Mouse (Mus musculus): ENCODE results near the gene Orai2. TPM values are rescaled to one million over a fixed set of nuclear protein-coding genes. Genes with fewer than 3 reads are reported as not detected.
"Not testable (repeated sequence)": the region's sequence is repeated elsewhere in the genome, so short reads cannot be mapped to it uniquely, and the experiment has no call there.

The Orai2 gene
- total RNA-seq (2021) = 10 to 100 TPM; 57.1 to 60.1 TPM

- intact Hi-C loops (cut with DNase I) = loop anchor here (1.0 to 2.0 kb wide), 2 partner anchors 12 to 34 kb away; partner anchors contain the start of genes Alkbh4 and Lrwd1
- DNase-seq (ENCODE audit: low spot score in 2 of 2) = peak; percentile 87 to 88
Measured at GRCm38 (mm10) chr5:136170512-136171362, at the start of gene Orai2. TSS of gene Orai2 (minus strand) at chr5:136170713.

DNA sequence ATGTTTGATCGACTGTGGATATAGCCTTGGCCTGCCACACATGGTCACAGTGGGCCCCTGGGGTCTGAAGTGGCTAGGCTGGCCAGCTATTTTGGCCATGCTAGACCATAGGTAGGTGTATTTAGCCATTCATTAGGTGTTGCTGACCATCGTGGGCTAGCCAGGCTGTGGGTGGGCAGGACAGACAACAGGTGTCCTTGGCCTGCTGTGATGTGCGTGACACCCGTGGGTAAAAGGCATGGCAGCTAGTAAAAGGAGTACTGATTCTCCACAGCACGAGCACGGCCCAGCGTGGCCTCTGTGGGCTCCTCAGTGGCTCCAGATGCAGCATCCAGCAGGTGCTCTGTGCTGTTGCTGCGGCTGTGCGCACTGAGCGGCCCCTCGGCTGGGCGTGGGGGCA is 48.1 kb upstream of the Orai2 start:
- intact Hi-C loops (cut with DNase I) = no loop called here
- no peak for DNase-seq (ENCODE audit: low spot score in 2 of 2)

- intact Hi-C loops (cut with DNase I) = no loop called here
Measured at GRCm38 (mm10) chr5:136217932-136218381, 47.4 kb upstream of the Orai2 start.

DNA sequence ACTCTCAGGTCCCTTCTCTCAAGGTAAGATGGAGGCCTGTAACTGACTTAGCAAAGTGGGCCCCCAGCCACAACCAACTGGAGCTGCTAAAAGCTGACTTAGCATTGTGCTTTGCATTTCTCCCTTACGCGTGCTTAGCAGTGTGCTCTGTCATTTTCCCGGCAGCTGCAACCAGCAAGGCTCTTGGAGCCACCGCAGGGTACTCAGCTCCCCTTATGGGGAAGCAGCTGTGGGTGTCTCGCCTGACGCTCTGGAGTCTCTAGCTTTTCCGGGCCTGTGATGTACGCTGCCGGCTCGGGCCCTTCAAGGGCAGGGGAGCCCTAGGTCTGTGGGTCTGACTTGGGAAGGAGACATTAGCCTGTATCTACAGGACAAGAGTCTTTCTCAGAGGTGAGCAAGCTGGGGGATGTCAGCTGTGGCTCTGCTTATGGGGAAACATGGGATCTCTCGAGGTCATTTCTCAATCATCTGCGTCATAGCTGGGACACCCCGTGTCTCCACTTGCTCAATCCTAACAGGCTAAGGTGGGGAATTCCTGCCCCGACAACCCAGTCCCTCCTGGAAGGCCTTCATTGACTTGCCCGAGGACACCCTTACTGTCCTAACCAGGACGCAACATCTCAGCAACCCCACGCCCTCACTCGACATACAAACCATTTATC is 46.6 kb upstream of the Orai2 start:
- no peak for DNase-seq (ENCODE audit: low spot score in 2 of 2)
- intact Hi-C loops (cut with DNase I) = no loop called here

More at GRCm38 (mm10) chr5:136217932-136218381, 47.4 kb upstream of the Orai2 start:
- DNase-seq (ENCODE audit: low spot score in 2 of 2) = no peak

DNA sequence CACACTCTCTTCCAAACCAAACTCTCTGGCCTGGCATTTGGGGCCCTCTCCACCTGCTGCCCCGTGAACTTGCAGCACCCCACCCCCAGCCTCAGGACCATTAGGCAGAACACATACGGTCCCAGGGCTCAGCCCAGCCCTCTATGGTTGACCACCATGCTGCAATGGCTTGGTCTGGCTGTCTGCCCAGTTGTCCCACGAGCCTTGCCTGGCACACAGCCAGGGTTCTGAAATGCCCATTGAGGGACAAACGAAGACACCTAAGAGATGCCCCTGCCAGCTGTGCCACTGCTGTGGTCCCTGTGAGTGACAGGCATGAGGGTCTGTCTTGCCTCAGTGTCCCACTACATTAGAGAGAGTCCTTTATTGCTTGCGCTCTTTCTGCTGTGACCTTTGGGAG is 45.4 kb upstream of the Orai2 start:
- intact Hi-C loops (cut with DNase I) = no loop called here

GRCm38 (mm10) chr5:136215211-136215610 is 44.7 kb upstream of the Orai2 start:
- no peak for DNase-seq (ENCODE audit: low spot score in 2 of 2)
- intact Hi-C loops (cut with DNase I) = no loop called here

More for the DNA sequence above, 45.4 kb upstream of the Orai2 start:
- DNase-seq (ENCODE audit: low spot score in 2 of 2) = no peak

GRCm38 (mm10) chr5:136213716-136214115 is 43.2 kb upstream of the Orai2 start:
- intact Hi-C loops (cut with DNase I) = no loop called here
- no peak for DNase-seq (ENCODE audit: low spot score in 2 of 2)

DNA sequence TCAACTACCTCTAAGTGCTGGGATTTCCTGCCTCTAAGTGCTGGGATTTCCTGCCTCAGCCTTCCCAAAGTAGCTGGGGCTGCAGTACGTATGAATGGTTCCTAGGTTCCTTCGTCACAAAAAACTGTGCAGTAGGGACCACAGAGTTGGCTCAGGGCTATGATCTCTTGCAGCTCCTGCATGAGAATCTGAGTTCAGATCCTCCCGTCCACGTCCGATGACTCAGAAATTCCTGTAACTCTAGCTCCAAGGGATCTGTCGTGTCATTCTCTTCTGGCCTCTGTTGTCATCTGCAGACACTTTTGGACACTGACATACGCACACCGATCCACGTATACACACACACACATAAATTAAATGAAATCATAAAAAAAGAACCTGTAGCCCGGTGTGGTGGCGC is 42.2 kb upstream of the Orai2 start:
- DNase-seq (ENCODE audit: low spot score in 2 of 2) = no peak
- intact Hi-C loops (cut with DNase I) = no loop called here

GRCm38 (mm10) chr5:136211341-136212102 is 41.0 kb upstream of the Orai2 start:
- DNase-seq (ENCODE audit: low spot score in 2 of 2); intact Hi-C loops (cut with DNase I): not testable (repeated sequence)

- intact Hi-C loops (cut with DNase I) = no loop called here
- no peak for DNase-seq (ENCODE audit: low spot score in 2 of 2)
Measured at GRCm38 (mm10) chr5:136210549-136210948, 40.0 kb upstream of the Orai2 start.

GRCm38 (mm10) chr5:136201832-136202231 is 31.3 kb upstream of the Orai2 start:
- peak; percentile 75 to 78 for DNase-seq (ENCODE audit: low spot score in 2 of 2)
- intact Hi-C loops (cut with DNase I) = loop anchor here (1.0 to 5.0 kb wide), 3 partner anchors 51 to 555 kb away; no protein-coding TSS in a partner anchor

DNA sequence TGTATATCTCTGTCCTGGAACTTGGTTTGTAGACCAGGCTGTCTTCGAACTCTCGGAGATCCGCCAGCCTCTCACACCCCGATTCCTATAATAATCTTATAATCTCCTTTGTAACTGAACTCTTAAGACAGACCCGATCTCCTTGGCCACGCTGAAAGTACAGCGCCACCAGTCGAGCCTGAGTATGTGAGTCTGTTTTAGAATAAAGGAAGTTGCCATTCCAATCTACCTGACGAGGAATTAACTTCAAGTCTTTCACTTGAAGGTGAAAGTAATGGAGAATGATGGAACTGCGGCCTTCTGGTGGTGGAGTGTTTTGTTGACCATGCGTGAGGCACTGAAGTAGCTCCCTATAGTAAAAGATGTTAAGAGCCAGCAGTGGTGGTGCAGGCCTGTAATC is 29.0 kb upstream of the Orai2 start:
- intact Hi-C loops (cut with DNase I) = no loop called here
- no peak for DNase-seq (ENCODE audit: low spot score in 2 of 2)

- intact Hi-C loops (cut with DNase I) = no loop called here
- DNase-seq (ENCODE audit: low spot score in 2 of 2) = peak; percentile 94 to 95
Measured at GRCm38 (mm10) chr5:136198474-136199391, 28.2 kb upstream of the Orai2 start, which contains the start of gene Prkrip1. TSS of gene Prkrip1 (minus strand) at chr5:136198963.

GRCm38 (mm10) chr5:136191870-136192269 is 21.4 kb upstream of the Orai2 start:
- DNase-seq (ENCODE audit: low spot score in 2 of 2) = no peak
- intact Hi-C loops (cut with DNase I) = no loop called here

- intact Hi-C loops (cut with DNase I) = loop anchor here (2.0 kb wide), 1 partner anchor 50 kb away; the partner anchor contains the start of genes Alkbh4 and Lrwd1
- DNase-seq (ENCODE audit: low spot score in 2 of 2) = peak; percentile 41 to 66
Measured at GRCm38 (mm10) chr5:136186723-136187122, 16.2 kb upstream of the Orai2 start.

GRCm38 (mm10) chr5:136183766-136184165 is 13.3 kb upstream of the Orai2 start:
- intact Hi-C loops (cut with DNase I) = no loop called here
- no peak for DNase-seq (ENCODE audit: low spot score in 2 of 2)

- intact Hi-C loops (cut with DNase I) = loop anchor here (1.0 kb wide), 1 partner anchor 13 kb away; the partner anchor contains the start of gene Orai2
- no peak for DNase-seq (ENCODE audit: low spot score in 2 of 2)
Measured at GRCm38 (mm10) chr5:136182830-136183229, 12.3 kb upstream of the Orai2 start.

DNA sequence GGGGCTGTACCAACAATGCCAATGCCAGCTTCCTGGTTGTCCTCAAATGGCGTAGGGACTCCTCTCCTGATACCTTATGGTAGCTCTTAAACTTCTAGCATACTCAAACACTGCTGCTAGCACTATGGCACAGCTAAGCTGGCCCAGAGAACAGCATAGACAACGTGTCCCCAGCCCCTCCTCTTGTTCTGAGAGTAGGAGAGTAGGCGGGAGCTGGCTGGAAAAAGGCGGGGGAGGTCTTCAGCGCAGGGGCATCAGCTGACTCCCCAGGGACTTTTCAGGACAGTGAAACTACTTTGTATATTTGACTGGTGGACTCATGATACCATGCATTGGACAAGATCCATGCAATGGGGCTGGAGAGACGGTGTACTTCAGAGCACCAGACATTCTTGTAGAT is 11.5 kb upstream of the Orai2 start:
- peak in 1 of 2 experiments; percentile 88 for DNase-seq (ENCODE audit: low spot score in 2 of 2)
- intact Hi-C loops (cut with DNase I) = loop anchor here (1.0 kb wide), 1 partner anchor 12 kb away; the partner anchor contains the start of gene Orai2
